Mouse (Mus musculus): ENCODE data around the gene Gm12695.

GRCm38 (mm10) chr4:96722301-96722700, 62.7 kb downstream of the Gm12695 start:
- TF ChIP-seq POLR2A (IDR thresholded peaks at IDR 0.05; ENCODE audit: extremely low read depth, insufficient read depth, low read length) (no peak), CTCF (IDR thresholded peaks at IDR 0.05; ENCODE audit: extremely low read depth, insufficient read depth, low read length) (no peak)
